Mouse (Mus musculus): Measurements from ENCODE around the gene Tkt. TPM values are rescaled to one million over a fixed set of nuclear protein-coding genes. Genes with fewer than 3 reads are reported as not detected.
A peak's percentile ranks its signal among the peaks of the same experiment; 100 is the strongest.

Tkt gene
- polyA plus RNA-seq, 1 experiment from 2014 or later, result 132 TPM

GRCm38 (mm10) chr14:30550232-30551070 lies 2.3 kb downstream of the Tkt start:
- no peaks in the 10 kb centered on the region for H3K9me3 ChIP-seq (ENCODE audit: low read length)
- TF ChIP-seq EP300 (IDR thresholded peaks at IDR 0.05) (no peak), CTCF (IDR thresholded peaks at IDR 0.05) (no peak)
- no peak for DNase-seq (ENCODE audit: low spot score)
- H3K27ac ChIP-seq (ENCODE audit: low read length), result no peak overlapping the region
- H3K36me3 ChIP-seq (ENCODE audit: insufficient read depth, low read length), result no peaks in the 10 kb centered on the region
- peak overlapping the region; percentile 68 for H3K9ac ChIP-seq (replicated peaks; ENCODE audit: low read depth)
- H3K27me3 ChIP-seq (replicated peaks; ENCODE audit: insufficient read depth, low read length), result no peaks in the 10 kb centered on the region
- ATAC-seq, result no peak
- H3K4me3 ChIP-seq (ENCODE audit: low read depth, low read length), result peak overlapping the region; percentile 67
- 21% methylated on average over 8 of the region's 8 CpGs for WGBS
- peak overlapping the region; percentile 85 for H3K4me2 ChIP-seq (replicated peaks; ENCODE audit: low read depth, low read length)
- peaks cover 28% of the 10 kb centered on the region; the same call in 1 of the 2 replicates for H3K4me1 ChIP-seq (ENCODE audit: insufficient read depth, low read depth, low read length)

GRCm38 (mm10) chr14:30551509-30551908 lies 3.4 kb downstream of the Tkt start:
- no peak for ATAC-seq
- no peaks in the 10 kb centered on the region for H3K36me3 ChIP-seq (ENCODE audit: insufficient read depth, low read length)
- H3K4me2 ChIP-seq (replicated peaks; ENCODE audit: low read depth, low read length), result peak overlapping the region; percentile 85; the same call in 1 of the 2 replicates
- H3K9me3 ChIP-seq (ENCODE audit: low read length), result no peaks in the 10 kb centered on the region
- DNase-seq (ENCODE audit: low spot score), result peak; percentile 58
- no peak overlapping the region for H3K27ac ChIP-seq (ENCODE audit: low read length)
- WGBS, result 30% methylated on average over 5 of the region's 5 CpGs
- no peaks in the 10 kb centered on the region for H3K27me3 ChIP-seq (replicated peaks; ENCODE audit: insufficient read depth, low read length)
- H3K9ac ChIP-seq (replicated peaks; ENCODE audit: low read depth), result no peak overlapping the region
- H3K4me1 ChIP-seq (ENCODE audit: insufficient read depth, low read depth, low read length), result peaks cover 28% of the 10 kb centered on the region; the same call in 1 of the 2 replicates
- H3K4me3 ChIP-seq (ENCODE audit: low read depth, low read length), result no peak overlapping the region
- TF ChIP-seq EP300 (IDR thresholded peaks at IDR 0.05), result no peak
- no peak for TF ChIP-seq CTCF (IDR thresholded peaks at IDR 0.05)

- H3K4me2 ChIP-seq (replicated peaks; ENCODE audit: low read depth, low read length), result no peak overlapping the region
- no peak for DNase-seq (ENCODE audit: low spot score)
Observed at GRCm38 (mm10) chr14:30551981-30552380, 3.8 kb downstream of the Tkt start.

GRCm38 (mm10) chr14:30553185-30553584 lies 5.0 kb downstream of the Tkt start:
- Histone ChIP-seq H3K4me2 (replicated peaks; ENCODE audit: low read depth, low read length) (no peak overlapping the region), H3K27me3 (replicated peaks; ENCODE audit: insufficient read depth, low read length) (no peaks in the 10 kb centered on the region), H3K4me3 (ENCODE audit: low read depth, low read length) (no peak overlapping the region), H3K9me3 (ENCODE audit: low read length) (no peaks in the 10 kb centered on the region), H3K4me1 (ENCODE audit: insufficient read depth, low read depth, low read length) (peaks cover 24% of the 10 kb centered on the region; the same call in 1 of the 2 replicates), H3K9ac (replicated peaks; ENCODE audit: low read depth) (no peak overlapping the region), H3K36me3 (ENCODE audit: insufficient read depth, low read length) (no peaks in the 10 kb centered on the region), H3K27ac (ENCODE audit: low read length) (no peak overlapping the region)
- ATAC-seq (no peak), DNase-seq (ENCODE audit: low spot score) (peak; percentile 49)
- WGBS, result 69% methylated on average over 4 of the region's 4 CpGs
- no peak for TF ChIP-seq CTCF (IDR thresholded peaks at IDR 0.05)

More at GRCm38 (mm10) chr14:30551981-30552380, 3.8 kb downstream of the Tkt start:
- H3K4me1 ChIP-seq (ENCODE audit: insufficient read depth, low read depth, low read length), result peaks cover 28% of the 10 kb centered on the region; the same call in 1 of the 2 replicates
- no peaks in the 10 kb centered on the region for H3K9me3 ChIP-seq (ENCODE audit: low read length)
- H3K27me3 ChIP-seq (replicated peaks; ENCODE audit: insufficient read depth, low read length), result no peaks in the 10 kb centered on the region
- no peaks in the 10 kb centered on the region for H3K36me3 ChIP-seq (ENCODE audit: insufficient read depth, low read length)
- ATAC-seq, result no peak
- H3K9ac ChIP-seq (replicated peaks; ENCODE audit: low read depth), result no peak overlapping the region
- H3K27ac ChIP-seq (ENCODE audit: low read length), result no peak overlapping the region
- no peak for TF ChIP-seq EP300 (IDR thresholded peaks at IDR 0.05)
- TF ChIP-seq CTCF (IDR thresholded peaks at IDR 0.05), result no peak
- H3K4me3 ChIP-seq (ENCODE audit: low read depth, low read length), result no peak overlapping the region
- WGBS, result 91% methylated on average over 2 of the region's 2 CpGs

- no peak for TF ChIP-seq CTCF (IDR thresholded peaks at IDR 0.05)
- ATAC-seq (no peak), DNase-seq (ENCODE audit: low spot score) (no peak)
- peaks cover 16% of the 10 kb centered on the region; the same call in 1 of the 2 replicates for H3K36me3 ChIP-seq (ENCODE audit: insufficient read depth, low read length)
- H3K4me1 ChIP-seq (ENCODE audit: insufficient read depth, low read depth, low read length), result peaks cover under 1% of the 10 kb centered on the region; the same call in 1 of the 2 replicates
- 77% methylated on average over 2 of the region's 2 CpGs for WGBS
- H3K27ac ChIP-seq (ENCODE audit: low read length), result no peak overlapping the region
- no peaks in the 10 kb centered on the region for H3K9me3 ChIP-seq (ENCODE audit: low read length)
- no peak overlapping the region for H3K4me2 ChIP-seq (replicated peaks; ENCODE audit: low read depth, low read length)
- H3K4me3 ChIP-seq (ENCODE audit: low read depth, low read length), result no peak overlapping the region
- no peak overlapping the region for H3K9ac ChIP-seq (replicated peaks; ENCODE audit: low read depth)
- H3K27me3 ChIP-seq (replicated peaks; ENCODE audit: insufficient read depth, low read length), result no peaks in the 10 kb centered on the region
Observed at GRCm38 (mm10) chr14:30556651-30557050, 8.5 kb downstream of the Tkt start.

GRCm38 (mm10) chr14:30557730-30558129 lies 9.6 kb downstream of the Tkt start:
- peaks cover 19% of the 10 kb centered on the region; the same call in 1 of the 2 replicates for H3K36me3 ChIP-seq (ENCODE audit: insufficient read depth, low read length)
- no peak overlapping the region for H3K9ac ChIP-seq (replicated peaks; ENCODE audit: low read depth)
- ATAC-seq (no peak), DNase-seq (ENCODE audit: low spot score) (no peak)
- H3K4me3 ChIP-seq (ENCODE audit: low read depth, low read length), result no peak overlapping the region
- no peaks in the 10 kb centered on the region for H3K9me3 ChIP-seq (ENCODE audit: low read length)
- no peak overlapping the region for H3K4me2 ChIP-seq (replicated peaks; ENCODE audit: low read depth, low read length)
- TF ChIP-seq CTCF (IDR thresholded peaks at IDR 0.05) (no peak), EP300 (IDR thresholded peaks at IDR 0.05) (no peak)
- no peak overlapping the region for H3K27ac ChIP-seq (ENCODE audit: low read length)
- 62% methylated on average over 9 of the region's 9 CpGs for WGBS
- H3K27me3 ChIP-seq (replicated peaks; ENCODE audit: insufficient read depth, low read length), result no peaks in the 10 kb centered on the region
- H3K4me1 ChIP-seq (ENCODE audit: insufficient read depth, low read depth, low read length), result no peaks in the 10 kb centered on the region

Data from lung, postnatal 0 days (tissue).